Mouse (Mus musculus) MEL (cell line): ENCODE measurements around the gene Rpl6. TPM values are rescaled to one million over a fixed set of nuclear protein-coding genes. Genes with fewer than 3 reads are reported as not detected.
"Not testable (repeated sequence)": the region's sequence is repeated elsewhere in the genome, so short reads cannot be mapped to it uniquely, and the experiment has no call there.

Source experiments
- DNase-seq: peaks from one replicate; pipeline ENCODE4 v3.0.0; 2011; ENCODE audit warnings: low read depth, low spot score
- H3K27ac ChIP-seq: 2 replicates; pipeline ENCODE4 v1.5.1; 2012; ENCODE audit warnings: low read depth, mild to moderate bottlenecking, control low read depth, low read length, moderate library complexity; ENCODE audit not compliant: control insufficient read depth
- H3K27me3 ChIP-seq, 2 experiments: fragments of 150-350 bp in 1 of 2; sonication (generic) in 1 of 2; 2 replicates each; pipeline ENCODE4 v1.6.1; 2012; ENCODE audit warnings: low read length in 2 of 2, mild to moderate bottlenecking in 2 of 2, improper control_type of control experiment in 1 of 2, moderate library complexity in 1 of 2; ENCODE audit not compliant: insufficient read depth in 2 of 2, control insufficient read depth in 1 of 2
- H3K36me3 ChIP-seq, 2 experiments: 2 replicates each; pipeline ENCODE4 v1.6.1; 2012 to 2014; ENCODE audit warnings: low read length in 2 of 2, improper control_type of control experiment in 1 of 2, inconsistent platforms in 1 of 2, mild to moderate bottlenecking in 1 of 2; ENCODE audit not compliant: insufficient read depth in 2 of 2, control insufficient read depth in 1 of 2
- H3K4me1 ChIP-seq, 2 experiments: fragments of 150-350 bp in 1 of 2; sonication (generic) in 1 of 2; 2 replicates each; pipeline ENCODE4 v1.6.1; 2012; ENCODE audit warnings: low read length in 2 of 2, improper control_type of control experiment in 1 of 2, mild to moderate bottlenecking in 1 of 2; ENCODE audit not compliant: insufficient read depth in 2 of 2, control insufficient read depth in 1 of 2
- H3K4me3 ChIP-seq, 2 experiments: fragments of 150-350 bp in 1 of 2; sonication (generic) in 1 of 2; 2 replicates each; pipeline ENCODE4 v1.5.1; 2012; ENCODE audit warnings: low read depth in 2 of 2, low read length in 2 of 2, mild to moderate bottlenecking in 2 of 2, moderate library complexity in 2 of 2, control low read depth in 1 of 2, improper control_type of control experiment in 1 of 2; ENCODE audit not compliant: control insufficient read depth in 1 of 2, insufficient read depth in 1 of 2
- H3K79me2 ChIP-seq: 2 replicates; pipeline ENCODE4 v1.6.1; 2012; ENCODE audit warnings: mild to moderate bottlenecking, low read length, moderate library complexity; ENCODE audit not compliant: control insufficient read depth, poor library complexity, insufficient read depth
- H3K9ac ChIP-seq: 2 replicates; pipeline ENCODE4 v1.6.1; 2012; ENCODE audit warnings: low read depth, mild to moderate bottlenecking, control low read depth, low read length, moderate library complexity; ENCODE audit not compliant: control insufficient read depth, poor library complexity, severe bottlenecking
- H3K9me3 ChIP-seq: fragments of 150-350 bp; sonication (generic); replicated peaks from 2 replicates; pipeline ENCODE4 v1.6.1; 2012; ENCODE audit warnings: mild to moderate bottlenecking, low read length, improper control_type of control experiment, moderate library complexity; ENCODE audit not compliant: insufficient read depth
- CHD1 ChIP-seq: IDR thresholded peaks from 2 replicates; pipeline ENCODE4 v1.6.1; 2012; ENCODE audit warnings: low read depth, mild to moderate bottlenecking, inconsistent platforms, low read length, improper control_type of control experiment
- CTCF ChIP-seq, 3 experiments: IDR thresholded peaks in 2 of 3; conservative IDR thresholded peaks in 1 of 3; 2 replicates each; pipeline ENCODE4 v1.5.1; 2011 to 2012; ENCODE audit warnings: low read length in 3 of 3, low read depth in 2 of 3, mild to moderate bottlenecking in 2 of 3, improper control_type of control experiment in 1 of 3, inconsistent platforms in 1 of 3, mixed read lengths in 1 of 3, moderate library complexity in 1 of 3; ENCODE audit not compliant: control insufficient read depth in 1 of 3, insufficient read depth in 1 of 3, poor library complexity in 1 of 3, severe bottlenecking in 1 of 3
- E2F4 ChIP-seq: IDR thresholded peaks from 2 replicates; pipeline ENCODE4 v1.6.1; 2011; ENCODE audit warnings: low read depth, low read length, improper control_type of control experiment, borderline replicate concordance
- ELF1 ChIP-seq: IDR thresholded peaks from 2 replicates; pipeline ENCODE4 v1.6.1; 2014; ENCODE audit warnings: low read depth, mild to moderate bottlenecking, inconsistent platforms, low read length, improper control_type of control experiment, moderate library complexity
- GATA1 ChIP-seq: IDR thresholded peaks from 2 replicates; pipeline ENCODE4 v1.6.1; 2011; ENCODE audit warnings: low read depth, low read length, improper control_type of control experiment
- HCFC1 ChIP-seq: IDR thresholded peaks from 2 replicates; pipeline ENCODE4 v1.6.1; 2012; ENCODE audit warnings: low read depth, mild to moderate bottlenecking, inconsistent platforms, low read length, improper control_type of control experiment, moderate library complexity
- MAFK ChIP-seq: IDR thresholded peaks from 2 replicates; pipeline ENCODE4 v1.6.1; 2011; ENCODE audit warnings: low read depth, mild to moderate bottlenecking, low read length, improper control_type of control experiment, borderline replicate concordance
- MAX ChIP-seq: IDR thresholded peaks from 2 replicates; pipeline ENCODE4 v1.6.1; 2011; ENCODE audit warnings: low read length, improper control_type of control experiment
- MAZ ChIP-seq: IDR thresholded peaks from 2 replicates; pipeline ENCODE4 v1.6.1; 2012; ENCODE audit warnings: low read depth, mild to moderate bottlenecking, inconsistent platforms, low read length, improper control_type of control experiment
- MXI1 ChIP-seq: IDR thresholded peaks from 2 replicates; pipeline ENCODE4 v1.6.1; 2011; ENCODE audit warnings: mild to moderate bottlenecking, low read depth, low read length, improper control_type of control experiment
- MYC ChIP-seq: IDR thresholded peaks from 2 replicates; pipeline ENCODE4 v1.6.1; 2011; ENCODE audit warnings: low read depth, mild to moderate bottlenecking, low read length, improper control_type of control experiment, moderate library complexity
- POLR2A ChIP-seq, 2 experiments: IDR thresholded peaks; 2 replicates each; pipeline ENCODE4 v1.6.1; 2011 to 2012; ENCODE audit warnings: low read length in 2 of 2, mild to moderate bottlenecking in 2 of 2, control low read depth in 1 of 2, improper control_type of control experiment in 1 of 2, low read depth in 1 of 2, moderate library complexity in 1 of 2; ENCODE audit not compliant: control insufficient read depth in 1 of 2, insufficient read depth in 1 of 2, poor library complexity in 1 of 2
- POLR2AphosphoS5 ChIP-seq: IDR thresholded peaks from 2 replicates; pipeline ENCODE4 v1.6.1; 2012; ENCODE audit warnings: low read depth, borderline replicate concordance, mild to moderate bottlenecking, inconsistent platforms, low read length, moderate library complexity, mixed read lengths
- RAD21 ChIP-seq: IDR thresholded peaks from 2 replicates; pipeline ENCODE4 v1.6.1; 2011; ENCODE audit warnings: mild to moderate bottlenecking, low read depth, low read length, improper control_type of control experiment
- RCOR1 ChIP-seq: IDR thresholded peaks from 2 replicates; pipeline ENCODE4 v1.6.1; 2012; ENCODE audit warnings: low read depth, mild to moderate bottlenecking, inconsistent platforms, low read length, improper control_type of control experiment
- TBP ChIP-seq: IDR thresholded peaks from 2 replicates; pipeline ENCODE4 v1.8.0; 2011; ENCODE audit warnings: low read depth, low read length, improper control_type of control experiment
- ZC3H11A ChIP-seq: IDR thresholded peaks from 2 replicates; pipeline ENCODE4 v1.6.1; 2012; ENCODE audit warnings: low read depth, mild to moderate bottlenecking, inconsistent platforms, low read length, improper control_type of control experiment
- ZNF384 ChIP-seq: IDR thresholded peaks from 2 replicates; pipeline ENCODE4 v1.6.1; 2012; ENCODE audit warnings: low read depth, mild to moderate bottlenecking, inconsistent platforms, low read length, improper control_type of control experiment
- polyA plus RNA-seq, 2 experiments: library from polyadenylated mRNA; stranded (reverse) in 1 of 2; unstranded in 1 of 2; fragments of >175 nt in 1 of 2; fragments of >200 nt in 1 of 2; gene quantifications; 2 replicates each; pipeline versions ENCODE4 v1.2.1 to v1.2.4; 2012; ENCODE audit warnings: low replicate concordance in 2 of 2, low read depth in 1 of 2; ENCODE audit not compliant: insufficient read length in 2 of 2, insufficient read depth in 1 of 2, missing spikeins in 1 of 2
- total RNA-seq: library from RNA; depleted of rRNA; stranded (reverse); fragments of 300-350 nt; gene quantifications from 2 replicates; pipeline ENCODE4 v1.2.3, GENCODE M21; 2012

Rpl6 gene
- total and polyA plus RNA-seq, 3 experiments: 850 to 2,901 (median 2,779) TPM

DNA sequence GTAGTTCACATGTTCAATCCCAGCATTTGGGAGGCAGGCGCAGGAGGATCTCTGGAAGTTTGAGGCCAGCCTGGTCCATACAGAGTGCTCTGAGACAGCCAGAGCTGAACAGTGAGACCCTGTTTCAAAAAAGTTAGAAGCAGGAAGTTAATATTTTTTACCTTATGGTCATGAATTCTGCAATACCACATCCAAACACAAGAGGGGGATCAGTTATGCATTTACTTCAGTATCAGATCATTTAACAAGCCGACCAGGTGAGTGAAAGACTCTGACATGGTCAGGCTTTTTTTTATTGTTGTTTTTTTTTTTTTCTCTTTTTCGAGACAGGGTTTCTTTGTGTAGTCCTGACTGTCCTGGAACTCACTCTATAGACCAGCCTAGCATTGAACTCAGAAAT is 2.5 kb upstream of the Rpl6 start (continued):
- TF ChIP-seq MAX (no peak), MAZ (no peak), MYC (no peak), MAFK (no peak), TBP (no peak), ELF1 (peak; percentile 51; the same call in 1 of the 2 replicates), ZC3H11A (0 out of 2 replicates have a peak, but pooled peaks have one; percentile 29), RAD21 (peak; percentile 59)

DNA sequence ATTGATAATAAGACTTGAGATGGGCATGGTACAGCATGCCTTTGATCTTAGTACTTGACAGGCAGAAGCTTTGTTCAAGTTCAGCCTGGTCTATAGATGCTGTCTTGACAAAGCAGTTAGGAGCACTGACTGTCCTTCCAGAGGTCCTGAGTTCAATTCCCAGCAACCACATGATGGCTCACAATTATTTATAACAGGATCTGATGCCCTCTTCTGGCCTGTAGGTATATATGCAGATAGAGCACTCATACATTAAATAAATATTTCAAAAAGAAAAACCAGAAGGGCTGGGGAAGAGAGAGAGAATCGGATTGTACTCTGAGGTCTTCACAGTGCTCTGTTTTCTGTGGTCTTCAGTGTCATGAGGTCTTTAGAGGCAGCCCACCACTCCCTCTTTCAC is 1.8 kb upstream of the Rpl6 start:
- Histone ChIP-seq H3K27ac (no peak overlapping the region), H3K36me3 (peaks cover 7 to 19% of the 10 kb centered on the region in 2 experiments), H3K79me2 (peaks cover 30% of the 10 kb centered on the region), H3K9ac (peak overlapping the region; percentile 26), H3K27me3 (no peaks in the 10 kb centered on the region), H3K9me3 (no peaks in the 10 kb centered on the region), H3K4me3 (no peak overlapping the region), H3K4me1 (peaks cover 2 to 23% of the 10 kb centered on the region in 2 experiments; a peak in 2 of 4 replicates)
- peak; percentile 62 for DNase-seq
- TF ChIP-seq ZNF384: no peak
- peak; percentile 23 to 52 (median 41); a peak in 4 of 6 replicates for TF ChIP-seq CTCF (IDR thresholded peaks at IDR 0.05 in 2 of 3, conservative IDR thresholded peaks at IDR 0.05 in 1 of 3; ENCODE audit: control insufficient read depth in 1 of 3, insufficient read depth in 1 of 3, low read depth in 2 of 3, low read length in 3 of 3, poor library complexity in 1 of 3, severe bottlenecking in 1 of 3)
- no peak for TF ChIP-seq E2F4
- peak; percentile 28; the same call in 1 of the 2 replicates for TF ChIP-seq HCFC1
- no peak for TF ChIP-seq POLR2A (IDR thresholded peaks at IDR 0.05; ENCODE audit: control insufficient read depth in 1 of 2, insufficient read depth in 1 of 2, low read depth in 1 of 2, low read length in 2 of 2, poor library complexity in 1 of 2)
- no peak for TF ChIP-seq TBP
- TF ChIP-seq GATA1: no peak
- no peak for TF ChIP-seq RCOR1

DNA sequence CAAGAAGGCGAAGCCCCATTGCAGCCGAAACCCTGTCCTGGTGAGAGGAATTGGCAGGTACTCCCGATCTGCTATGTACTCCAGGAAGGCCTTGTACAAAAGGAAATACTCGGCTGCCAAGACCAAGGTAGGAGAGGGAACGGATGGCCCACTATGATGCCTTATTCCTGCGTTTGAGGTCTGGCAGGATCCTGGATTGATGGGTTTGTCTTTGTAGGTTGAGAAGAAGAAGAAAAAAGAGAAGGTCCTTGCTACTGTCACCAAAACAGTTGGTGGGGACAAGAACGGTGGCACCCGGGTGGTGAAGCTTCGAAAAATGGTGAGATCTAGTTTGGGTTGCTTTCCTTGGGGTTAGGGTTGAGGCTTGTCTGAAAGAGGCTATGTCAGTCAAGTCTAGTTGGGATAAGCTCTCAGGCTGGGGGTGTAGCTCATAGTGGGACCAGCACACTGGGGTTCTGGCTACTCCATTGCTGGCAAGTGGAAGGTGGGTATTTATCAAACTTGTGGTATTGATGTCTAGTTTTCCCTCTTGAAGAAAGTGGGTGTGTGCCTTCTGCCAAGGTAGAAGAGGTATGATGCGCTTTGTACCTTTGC is 1.4 kb downstream of the Rpl6 start:
- peak overlapping the region; percentile 69 to 93 for H3K4me3 ChIP-seq
- H3K36me3 ChIP-seq: peaks cover 16 to 23% of the 10 kb centered on the region in 2 experiments
- peak overlapping the region; percentile 43 for H3K27ac ChIP-seq
- H3K9ac ChIP-seq: peak overlapping the region; percentile 99
- H3K4me1 ChIP-seq: peaks cover 2 to 14% of the 10 kb centered on the region in 2 experiments; a peak in 2 of 4 replicates
- not testable (repeated sequence) for H3K9me3 ChIP-seq, H3K27me3 ChIP-seq
- 0 out of 2 replicates have a peak, but pooled peaks have one; percentile 33 for TF ChIP-seq POLR2AphosphoS5
- TF ChIP-seq CHD1: peak; percentile 91; the same call in 1 of the 2 replicates
- 0 out of 2 replicates have a peak, but pooled peaks have one; percentile 4 for TF ChIP-seq MXI1
- peaks cover 36% of the 10 kb centered on the region for H3K79me2 ChIP-seq
- DNase-seq: peak; percentile 43
